Mouse (Mus musculus) ES-E14 (cell line): Measurements from ENCODE around the gene Inpp5k.

Source experiments
- CHD2 ChIP-seq: IDR thresholded peaks from 2 replicates; pipeline ENCODE4 v1.6.1; 2014; ENCODE audit warnings: mild to moderate bottlenecking, low read depth, low read length, inconsistent platforms
- HCFC1 ChIP-seq: IDR thresholded peaks from 2 replicates; pipeline ENCODE4 v1.6.1; 2012; ENCODE audit warnings: low read length, inconsistent platforms, borderline replicate concordance; ENCODE audit not compliant: insufficient read depth
- MAFK ChIP-seq: IDR thresholded peaks from 2 replicates; pipeline ENCODE4 v1.6.1; 2014; ENCODE audit warnings: mild to moderate bottlenecking, low read depth, low read length, inconsistent platforms; ENCODE audit not compliant: insufficient read depth
- ZNF384 ChIP-seq: IDR thresholded peaks from 2 replicates; pipeline ENCODE4 v1.6.1; 2012; ENCODE audit warnings: low read depth, low read length, inconsistent platforms

DNA sequence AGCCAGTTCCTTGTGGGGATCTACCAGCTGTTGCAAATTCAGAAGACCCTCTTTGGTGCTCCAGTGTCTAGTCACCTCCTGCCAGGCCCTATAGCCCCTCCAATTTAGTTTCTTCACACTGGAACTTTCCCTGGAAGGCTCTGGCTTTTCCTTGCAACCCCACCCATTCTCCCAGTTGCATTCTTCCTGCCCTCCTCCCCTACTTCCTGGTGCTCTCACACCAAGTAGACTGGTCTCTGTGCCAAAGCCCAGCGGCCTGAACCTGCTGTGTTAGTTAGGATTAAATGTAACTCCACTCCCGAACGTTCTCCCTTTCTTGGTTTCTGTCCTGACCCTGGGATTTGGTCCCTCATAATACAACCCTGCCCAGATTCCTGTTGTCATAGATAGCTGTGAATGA is 4.0 kb downstream of the Inpp5k start:
- no peak for TF ChIP-seq CHD2
- no peak for TF ChIP-seq MAFK
- TF ChIP-seq HCFC1, result no peak
- no peak for TF ChIP-seq ZNF384
